Mouse (Mus musculus) CH12.LX (cell line): ENCODE results near the gene Zmynd15. TPM values are rescaled to one million over a fixed set of nuclear protein-coding genes. Genes with fewer than 3 reads are reported as not detected.
"Not testable (repeated sequence)": the region's sequence is repeated elsewhere in the genome, so short reads cannot be mapped to it uniquely, and the experiment has no call there.

Experiments used
- DNase-seq: peaks from one replicate; pipeline ENCODE4 v3.0.0-alpha.2; 2013; ENCODE audit errors: extremely low read depth
- H3K27ac ChIP-seq: 2 replicates; pipeline ENCODE4 v1.5.1; 2012; ENCODE audit warnings: low read depth, mild to moderate bottlenecking, control low read depth, moderate library complexity; ENCODE audit not compliant: insufficient read depth
- H3K27me3 ChIP-seq: replicated peaks from 2 replicates; pipeline ENCODE3; 2012; ENCODE audit warnings: inconsistent platforms
- H3K36me3 ChIP-seq, 2 experiments: replicated peaks in 1 of 2; 2 replicates each; pipeline versions ENCODE3 to v1.6.1; 2012; ENCODE audit warnings: inconsistent platforms in 1 of 2, low read length in 1 of 2, mild to moderate bottlenecking in 1 of 2, mixed read lengths in 1 of 2, moderate library complexity in 1 of 2; ENCODE audit not compliant: control insufficient read depth in 1 of 2, insufficient read depth in 1 of 2
- H3K4me1 ChIP-seq, 2 experiments: 2 replicates each; pipeline ENCODE4 v1.6.1; 2012; ENCODE audit warnings: inconsistent platforms in 1 of 2, moderate library complexity in 1 of 2; ENCODE audit not compliant: insufficient read depth in 2 of 2, control insufficient read depth in 1 of 2
- H3K4me2 ChIP-seq: 2 replicates; pipeline ENCODE4 v1.6.1; 2012; ENCODE audit warnings: low read depth, mild to moderate bottlenecking, control low read depth; ENCODE audit not compliant: poor library complexity, insufficient read depth, severe bottlenecking
- H3K4me3 ChIP-seq, 3 experiments: fragments of 150-350 bp in 1 of 3; sonication (generic) in 1 of 3; replicated peaks in 1 of 3; 2 replicates each; pipeline versions ENCODE3 to v1.5.1; 2011 to 2012; ENCODE audit warnings: low read depth in 2 of 3, low read length in 2 of 3, mild to moderate bottlenecking in 2 of 3, moderate library complexity in 2 of 3, control low read depth in 1 of 3, improper control_type of control experiment in 1 of 3, inconsistent platforms in 1 of 3, mixed read lengths in 1 of 3; ENCODE audit not compliant: poor library complexity in 1 of 3
- H3K79me2 ChIP-seq: replicated peaks from 2 replicates; pipeline ENCODE4 v1.6.1; 2012; ENCODE audit warnings: mild to moderate bottlenecking, moderate library complexity; ENCODE audit not compliant: control insufficient read depth, poor library complexity, insufficient read depth, severe bottlenecking; ENCODE audit errors: extremely low read depth
- H3K9ac ChIP-seq: 2 replicates; pipeline ENCODE4 v1.6.1; 2012; ENCODE audit warnings: low read depth, mild to moderate bottlenecking, control low read depth, moderate library complexity; ENCODE audit not compliant: insufficient read depth
- H3K9me3 ChIP-seq: replicated peaks from 2 replicates; pipeline ENCODE3; 2012; ENCODE audit warnings: low read length, inconsistent platforms, mixed read lengths
- BHLHE40 ChIP-seq: IDR thresholded peaks from 2 replicates; pipeline ENCODE4 v1.6.1; 2011; ENCODE audit warnings: mild to moderate bottlenecking, low read depth, low read length, improper control_type of control experiment
- CHD1 ChIP-seq: IDR thresholded peaks from 2 replicates; pipeline ENCODE4 v1.6.1; 2012; ENCODE audit warnings: low read depth, low read length, improper control_type of control experiment, inconsistent platforms
- CHD2 ChIP-seq: IDR thresholded peaks from 2 replicates; pipeline ENCODE4 v1.6.1; 2011; ENCODE audit warnings: low read length, improper control_type of control experiment
- E2F4 ChIP-seq: IDR thresholded peaks from 2 replicates; pipeline ENCODE4 v1.6.1; 2011; ENCODE audit warnings: low read depth, low read length, improper control_type of control experiment; ENCODE audit not compliant: insufficient replicate concordance
- GABPA ChIP-seq: IDR thresholded peaks from 2 replicates; pipeline ENCODE4 v1.6.1; 2012; ENCODE audit warnings: low read depth, low read length, improper control_type of control experiment, inconsistent platforms; ENCODE audit not compliant: insufficient replicate concordance
- MAX ChIP-seq: IDR thresholded peaks from 2 replicates; pipeline ENCODE4 v1.6.1; 2011; ENCODE audit warnings: low read length, improper control_type of control experiment
- MAZ ChIP-seq: IDR thresholded peaks from 2 replicates; pipeline ENCODE4 v1.6.1; 2012; ENCODE audit warnings: low read depth, mild to moderate bottlenecking, inconsistent platforms, low read length, improper control_type of control experiment, moderate library complexity
- MXI1 ChIP-seq: IDR thresholded peaks from 2 replicates; pipeline ENCODE4 v1.6.1; 2011; ENCODE audit warnings: mild to moderate bottlenecking, low read depth, low read length, improper control_type of control experiment
- NELFE ChIP-seq: IDR thresholded peaks from 2 replicates; pipeline ENCODE4 v1.6.1; 2011; ENCODE audit warnings: low read depth, low read length, improper control_type of control experiment
- PAX5 ChIP-seq: IDR thresholded peaks from 2 replicates; pipeline ENCODE4 v1.6.1; 2012; ENCODE audit warnings: low read length, inconsistent platforms, mixed read lengths
- POLR2A ChIP-seq: IDR thresholded peaks from 2 replicates; pipeline ENCODE4 v1.6.1; 2011; ENCODE audit warnings: low read depth, mild to moderate bottlenecking, improper control_type of control experiment, low read length
- SMC3 ChIP-seq: IDR thresholded peaks from 2 replicates; pipeline ENCODE4 v1.6.1; 2011; ENCODE audit warnings: low read depth, low read length, improper control_type of control experiment
- UBTF ChIP-seq: IDR thresholded peaks from 2 replicates; pipeline ENCODE4 v1.6.1; 2012; ENCODE audit warnings: low read depth, mild to moderate bottlenecking, inconsistent platforms, low read length, improper control_type of control experiment, moderate library complexity
- USF2 ChIP-seq: conservative IDR thresholded peaks from 2 replicates; pipeline ENCODE4 v1.6.1; 2011; ENCODE audit warnings: low read depth, low read length, improper control_type of control experiment
- ZKSCAN1 ChIP-seq: IDR thresholded peaks from 2 replicates; pipeline ENCODE4 v1.6.1; 2012; ENCODE audit warnings: low read depth, inconsistent platforms, low read length, improper control_type of control experiment, borderline replicate concordance
- ZMIZ1 ChIP-seq: IDR thresholded peaks from 2 replicates; pipeline ENCODE4 v1.6.1; 2012; ENCODE audit warnings: low read depth, mild to moderate bottlenecking, inconsistent platforms, low read length, improper control_type of control experiment
- dilution Hi-C: fragments of 300-500 bp; cut with MboI; formaldehyde crosslinking; loops from 2 replicates; pipeline ENCODE4 v1.14.3; 2020; ENCODE audit warnings: low sequenced_read_pairs; ENCODE audit not compliant: extremely low pct_unique_long_range_greater_than_20kb, extremely low pct_ligation_motif_present
- in situ Hi-C: fragments of 300-500 bp; cut with MboI; formaldehyde crosslinking; loops from 3 replicates; pipeline ENCODE4 v1.14.3; 2019; ENCODE audit warnings: low sequenced_read_pairs, low pct_ligation_motif_present, low pct_unique_long_range_greater_than_20kb, mixed read lengths
- polyA plus RNA-seq: library from polyadenylated mRNA; unstranded; fragments of >175 nt; gene quantifications from 2 replicates; pipeline ENCODE4 v1.2.1, GENCODE M21; 2012; ENCODE audit warnings: low read depth; ENCODE audit not compliant: insufficient read length
- total RNA-seq, 2 experiments: library from RNA; depleted of rRNA; stranded (reverse); fragments of 300-350 nt in 1 of 2; fragments of >200 nt in 1 of 2; gene quantifications; 2 replicates each; pipeline ENCODE4 v1.2.3; 2012 to 2014

Zmynd15 gene
- total and polyA plus RNA-seq, 3 experiments: 0.05 to 0.20 (median 0.08) TPM

DNA sequence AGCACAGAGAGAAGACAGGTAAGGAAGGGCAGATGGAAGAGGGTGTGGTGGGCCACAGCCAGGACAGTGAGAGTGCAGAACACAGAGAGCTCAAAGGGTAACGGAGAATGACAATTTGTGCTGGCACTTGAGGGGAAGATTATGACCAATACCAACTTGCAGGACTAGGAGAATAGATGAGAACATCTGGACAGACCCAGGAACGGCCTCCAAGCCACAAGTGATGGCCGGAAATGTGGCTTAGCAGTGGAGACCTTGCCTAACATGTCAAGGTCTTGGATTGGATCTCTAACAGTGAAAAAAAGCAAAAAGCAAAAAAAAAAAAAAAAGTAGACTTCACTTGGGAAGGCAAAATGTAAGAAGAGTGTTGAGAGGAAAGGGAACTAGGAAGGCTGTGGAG, 10.5 kb downstream of the Zmynd15 start:
- in situ Hi-C loops: no loop called here
- dilution Hi-C loops: no loop called here

GRCm38 (mm10) chr11:70472716-70473115, 13.5 kb downstream of the Zmynd15 start:
- Histone ChIP-seq H3K79me2 (no peaks in the 10 kb centered on the region), H3K4me3 (no peak overlapping the region), H3K4me1 (peaks cover 0 to 24% of the 10 kb centered on the region in 2 experiments; a peak in 2 of 4 replicates), H3K27me3 (no peaks in the 10 kb centered on the region), H3K36me3 (no peaks in the 10 kb centered on the region), H3K4me2 (no peak overlapping the region), H3K27ac (no peak overlapping the region), H3K9ac (no peak overlapping the region), H3K9me3 (no peaks in the 10 kb centered on the region)
- TF ChIP-seq MAX (no peak), PAX5 (no peak), NELFE (no peak), CHD1 (no peak), ZKSCAN1 (no peak), USF2 (no peak), SMC3 (no peak), BHLHE40 (no peak), POLR2A (no peak), UBTF (no peak), ZMIZ1 (no peak), CHD2 (no peak)
- dilution Hi-C loops: no loop called here
- no peak for DNase-seq
- in situ Hi-C loops: no loop called here

More for the DNA sequence above, 10.5 kb downstream of the Zmynd15 start:
- no peaks in the 10 kb centered on the region for H3K27me3 ChIP-seq
- H3K36me3 ChIP-seq: no peaks in the 10 kb centered on the region
- DNase-seq: no peak
- no peak overlapping the region for H3K9ac ChIP-seq
- no peak for TF ChIP-seq USF2
- no peak for TF ChIP-seq MXI1
- TF ChIP-seq GABPA: no peak
- TF ChIP-seq MAZ: no peak
- no peak for TF ChIP-seq E2F4
- no peak overlapping the region for H3K27ac ChIP-seq
- no peak overlapping the region for H3K4me2 ChIP-seq
- H3K79me2 ChIP-seq: no peaks in the 10 kb centered on the region
- H3K4me3 ChIP-seq: no peak overlapping the region
- no peaks in the 10 kb centered on the region for H3K9me3 ChIP-seq
- peaks cover 0 to 14% of the 10 kb centered on the region in 2 experiments; a peak in 2 of 4 replicates for H3K4me1 ChIP-seq

- peaks cover 0 to 20% of the 10 kb centered on the region in 2 experiments; a peak in 2 of 4 replicates for H3K4me1 ChIP-seq
- H3K27me3 ChIP-seq, H3K36me3 ChIP-seq, H3K4me2 ChIP-seq, H3K9ac ChIP-seq, H3K9me3 ChIP-seq, in situ Hi-C loops, H3K27ac ChIP-seq, H3K4me3 ChIP-seq, DNase-seq, dilution Hi-C loops, H3K79me2 ChIP-seq: not testable (repeated sequence)
Observed at GRCm38 (mm10) chr11:70473291-70473690, 14.1 kb downstream of the Zmynd15 start.
